Mouse (Mus musculus) hindbrain, embryonic 15.5 days (tissue): ENCODE data around the gene Anapc4. TPM values are rescaled to one million over a fixed set of nuclear protein-coding genes. Genes with fewer than 3 reads are reported as not detected.

Experiments
- ATAC-seq: fragments of 200-750 bp; cut with Nextera tagmentation; 2 replicates; pipeline ENCODE4 v1.8.0; 2017; ENCODE audit warnings: low read depth, moderate number of reproducible peaks, moderate TSS enrichment; ENCODE audit not compliant: low FRiP score
- H3K27ac ChIP-seq: fragments of 300-500 bp; sonication (generic); replicated peaks from 2 replicates; pipeline ENCODE4 v1.5.1; 2015; ENCODE audit warnings: mild to moderate bottlenecking, inconsistent platforms
- H3K27me3 ChIP-seq: fragments of 300-500 bp; sonication (generic); 2 replicates; pipeline ENCODE4 v1.6.1; 2015; ENCODE audit warnings: control low read depth, inconsistent platforms
- H3K36me3 ChIP-seq: fragments of 300-500 bp; sonication (generic); 2 replicates; pipeline ENCODE4 v1.6.1; 2015; ENCODE audit warnings: control low read depth, inconsistent platforms
- H3K4me1 ChIP-seq: fragments of 300-500 bp; sonication (generic); replicated peaks from 2 replicates; pipeline ENCODE4 v1.6.1; 2015; ENCODE audit warnings: control low read depth, inconsistent platforms
- H3K4me2 ChIP-seq: fragments of 300-500 bp; sonication (generic); 2 replicates; pipeline ENCODE4 v1.6.1; 2015; ENCODE audit warnings: moderate library complexity, mild to moderate bottlenecking, inconsistent platforms
- H3K4me3 ChIP-seq: fragments of 300-500 bp; sonication (generic); 2 replicates; pipeline ENCODE4 v1.5.1; 2015; ENCODE audit warnings: mild to moderate bottlenecking, inconsistent platforms
- H3K9ac ChIP-seq: fragments of 300-500 bp; sonication (generic); 2 replicates; pipeline ENCODE4 v1.6.1; 2015; ENCODE audit warnings: inconsistent platforms
- H3K9me3 ChIP-seq: fragments of 300-500 bp; sonication (generic); 2 replicates; pipeline ENCODE4 v1.6.1; 2016; ENCODE audit warnings: control low read depth, inconsistent platforms
- WGBS: fragments of 180-500 bp; shearing (Covaris S2); methylation state at CpG from one replicate; pipeline ENCODE4 v1.1.7; 2015; 5-methylcytosine and 5-hydroxymethylcytosine counted together
- polyA plus RNA-seq: library from polyadenylated mRNA; unstranded; fragments of >200 nt; fragmentation: Nextera tagmentation; extraction: Ambion mirVana; gene quantifications from 2 replicates; pipeline ENCODE4 v1.2.1, GENCODE M21; 2015

The Anapc4 gene
- polyA plus RNA-seq = 99.4 and 104 TPM in 2 replicates

DNA sequence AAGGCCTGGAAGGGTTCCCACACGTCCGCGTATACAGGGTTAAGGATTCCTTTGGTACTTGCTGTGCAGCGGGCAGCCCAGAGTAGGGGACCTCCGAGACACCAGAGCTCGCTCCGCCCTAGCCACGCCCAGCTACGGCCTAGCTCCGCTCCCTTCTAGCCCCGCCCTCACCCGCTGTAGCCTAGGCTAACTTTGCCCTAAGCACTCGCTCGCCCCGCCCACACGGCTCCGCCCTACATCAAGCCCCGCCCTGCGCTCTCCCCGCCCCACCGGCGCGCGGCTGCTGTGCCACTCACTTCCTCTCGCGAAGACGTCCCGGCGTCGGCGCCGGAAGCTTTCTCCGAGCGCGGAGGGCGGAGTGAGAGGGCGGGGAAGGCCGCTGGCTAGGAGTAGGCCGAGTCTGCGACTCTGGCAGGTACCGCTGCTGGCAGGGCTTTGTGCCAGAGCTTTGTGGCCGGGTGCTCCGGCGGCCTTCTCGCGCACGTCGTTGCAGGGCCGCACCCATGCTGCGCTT is at the start of gene Anapc4:
Gene Anapc4, plus strand, starts transcription at position 252 of the 514 bp plus-strand sequence.
- peak within 1 kb of the TSS; percentile 87 for H3K4me2 ChIP-seq
- peak within 1 kb of the TSS; percentile 89 for H3K4me3 ChIP-seq
- peaks cover 10% of the 10 kb centered on the region for H3K36me3 ChIP-seq
- peak within 1 kb of the TSS; percentile 96 for H3K9ac ChIP-seq
- no peaks in the 10 kb centered on the region for H3K9me3 ChIP-seq
- peaks cover 28% of the 10 kb centered on the region for H3K4me1 ChIP-seq
- peak within 1 kb of the TSS; percentile 90 for H3K27ac ChIP-seq
- peak; percentile 99 for ATAC-seq
- H3K27me3 ChIP-seq = no peaks in the 10 kb centered on the region
- under 1% methylated on average over 47 of the region's 50 CpGs for WGBS

- 90% methylated on average over 7 of the region's 7 CpGs for WGBS
- H3K36me3 ChIP-seq = no peaks in the 10 kb centered on the region; the same call in 1 of the 2 replicates
- H3K9ac ChIP-seq = no peak overlapping the region
- no peak overlapping the region for H3K27ac ChIP-seq
- no peak for ATAC-seq
- H3K4me1 ChIP-seq = 0 out of 2 replicates have a peak, but pooled peaks cover 3% of the 10 kb centered on the region
- no peaks in the 10 kb centered on the region for H3K27me3 ChIP-seq
- no peak overlapping the region for H3K4me2 ChIP-seq
- H3K4me3 ChIP-seq = no peak overlapping the region
- H3K9me3 ChIP-seq = no peaks in the 10 kb centered on the region
Observed at GRCm38 (mm10) chr5:52786556-52787322, 47.1 kb upstream of the Anapc4 start.

GRCm38 (mm10) chr5:52793230-52793629 is 40.6 kb upstream of the Anapc4 start:
- no peak overlapping the region for H3K4me2 ChIP-seq
- 95% methylated on average over 9 of the region's 9 CpGs for WGBS
- no peak for ATAC-seq
- peaks cover 20% of the 10 kb centered on the region for H3K36me3 ChIP-seq
- no peaks in the 10 kb centered on the region for H3K27me3 ChIP-seq
- H3K4me1 ChIP-seq = no peaks in the 10 kb centered on the region
- H3K27ac ChIP-seq = no peak overlapping the region
- H3K4me3 ChIP-seq = no peak overlapping the region
- no peaks in the 10 kb centered on the region for H3K9me3 ChIP-seq
- no peak overlapping the region for H3K9ac ChIP-seq

DNA sequence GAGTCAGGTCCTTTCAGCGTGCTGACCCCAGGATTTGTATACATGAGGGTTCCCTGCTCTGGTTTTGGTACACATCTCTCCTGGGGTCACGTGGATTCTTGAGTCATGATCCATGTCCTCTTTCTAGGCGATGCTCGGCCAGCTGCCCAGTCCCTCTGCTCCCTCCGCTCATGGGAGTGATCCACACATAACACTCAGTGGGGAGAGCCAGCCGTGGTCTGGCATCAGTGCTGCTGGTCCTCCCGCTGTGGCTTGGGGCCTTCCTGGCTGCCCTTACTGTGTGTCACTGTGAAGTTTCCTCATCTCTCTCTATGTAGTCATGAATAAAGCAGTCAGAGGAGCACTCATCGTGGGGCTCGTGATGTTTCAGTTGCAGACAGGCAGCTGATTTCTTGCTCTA is 39.7 kb upstream of the Anapc4 start:
- ATAC-seq = no peak
- Histone ChIP-seq H3K9me3 (no peaks in the 10 kb centered on the region), H3K4me3 (no peak overlapping the region), H3K9ac (no peak overlapping the region), H3K4me2 (no peak overlapping the region), H3K27ac (no peak overlapping the region), H3K36me3 (peaks cover 24% of the 10 kb centered on the region), H3K4me1 (no peaks in the 10 kb centered on the region), H3K27me3 (no peaks in the 10 kb centered on the region)
- WGBS = 88% methylated on average over 9 of the region's 9 CpGs

DNA sequence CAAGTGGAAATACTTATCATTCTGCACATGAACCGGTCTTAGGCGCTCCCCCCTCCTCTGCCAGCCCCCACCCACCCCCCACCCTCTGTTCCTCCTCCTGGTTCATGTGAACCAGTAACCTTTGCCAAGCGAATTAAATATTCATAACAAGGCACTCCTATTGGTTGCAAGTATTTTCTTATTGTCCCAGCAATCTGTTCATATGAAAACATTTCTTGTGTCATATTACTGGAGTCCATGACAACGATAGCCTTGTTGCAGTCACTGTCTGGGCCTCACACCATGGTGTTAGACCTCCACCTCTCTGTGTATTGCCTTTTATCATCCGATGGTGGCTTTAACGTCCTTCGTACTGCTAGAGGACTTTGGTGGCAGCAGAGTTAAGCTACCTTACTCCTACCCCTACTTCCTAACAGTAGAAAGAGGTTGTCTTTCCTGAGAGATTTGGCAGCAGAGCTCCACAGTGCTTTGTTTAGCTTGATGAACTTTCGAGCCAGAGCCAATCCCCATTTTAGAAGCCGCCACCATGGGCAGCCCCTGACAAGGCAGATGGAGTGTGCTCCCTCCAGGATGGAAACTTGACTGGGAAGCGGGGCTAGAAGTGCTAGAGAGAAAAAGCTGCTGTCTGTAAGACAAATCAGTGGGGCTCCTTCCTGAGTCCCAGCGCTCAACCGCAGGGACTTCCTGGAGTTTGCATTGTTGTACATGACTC is 34.4 kb upstream of the Anapc4 start:
- no peaks in the 10 kb centered on the region for H3K27me3 ChIP-seq
- no peak overlapping the region for H3K9ac ChIP-seq
- no peak for ATAC-seq
- no peaks in the 10 kb centered on the region for H3K4me1 ChIP-seq
- H3K4me2 ChIP-seq = no peak overlapping the region
- H3K27ac ChIP-seq = no peak overlapping the region
- H3K4me3 ChIP-seq = no peak overlapping the region
- WGBS = 88% methylated on average over 12 of the region's 12 CpGs
- peaks cover 24% of the 10 kb centered on the region for H3K36me3 ChIP-seq
- H3K9me3 ChIP-seq = no peaks in the 10 kb centered on the region

DNA sequence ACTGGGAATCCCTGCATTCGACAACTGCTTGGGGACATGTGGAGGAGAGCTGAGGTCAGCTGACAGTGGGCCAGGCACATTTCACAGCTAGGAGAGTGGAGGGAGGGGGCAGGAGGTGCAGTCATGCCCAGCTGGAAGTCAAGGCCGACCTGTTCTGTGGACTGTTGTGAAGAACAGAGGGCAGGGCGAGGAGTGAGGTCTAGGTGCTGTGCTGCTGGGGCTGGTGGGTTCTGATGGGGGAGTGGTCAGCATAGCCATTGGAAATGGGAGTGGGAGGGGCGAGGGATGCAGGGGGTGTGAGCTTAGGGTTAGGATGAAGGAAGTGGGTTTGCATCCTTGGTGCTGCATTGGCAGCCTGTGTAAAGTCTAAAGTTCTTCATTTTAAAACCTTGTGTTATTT is 28.0 kb upstream of the Anapc4 start:
- 83% methylated on average over 4 of the region's 4 CpGs for WGBS
- H3K4me1 ChIP-seq = no peaks in the 10 kb centered on the region
- H3K9ac ChIP-seq = no peak overlapping the region
- H3K9me3 ChIP-seq = no peaks in the 10 kb centered on the region
- H3K4me2 ChIP-seq = no peak overlapping the region
- 0 out of 2 replicates have a peak, but pooled peaks cover 4% of the 10 kb centered on the region for H3K36me3 ChIP-seq
- no peak overlapping the region for H3K4me3 ChIP-seq
- ATAC-seq = no peak
- no peaks in the 10 kb centered on the region for H3K27me3 ChIP-seq
- H3K27ac ChIP-seq = no peak overlapping the region

- ATAC-seq = no peak
- Histone ChIP-seq H3K4me2 (no peak overlapping the region), H3K27ac (no peak overlapping the region), H3K9ac (no peak overlapping the region), H3K9me3 (no peaks in the 10 kb centered on the region), H3K36me3 (0 out of 2 replicates have a peak, but pooled peaks cover 4% of the 10 kb centered on the region), H3K27me3 (no peaks in the 10 kb centered on the region), H3K4me1 (no peaks in the 10 kb centered on the region), H3K4me3 (no peak overlapping the region)
- WGBS = 79% methylated on average over 8 of the region's 8 CpGs
Observed at GRCm38 (mm10) chr5:52806349-52806748, 27.5 kb upstream of the Anapc4 start.

- Histone ChIP-seq H3K36me3 (0 out of 2 replicates have a peak, but pooled peaks cover 4% of the 10 kb centered on the region), H3K27ac (no peak overlapping the region), H3K9me3 (no peaks in the 10 kb centered on the region), H3K27me3 (no peaks in the 10 kb centered on the region), H3K4me1 (no peaks in the 10 kb centered on the region), H3K9ac (no peak overlapping the region), H3K4me3 (no peak overlapping the region), H3K4me2 (no peak overlapping the region)
- 89% methylated on average over 7 of the region's 7 CpGs for WGBS
- ATAC-seq = no peak
Observed at GRCm38 (mm10) chr5:52807030-52807429, 26.8 kb upstream of the Anapc4 start.

- Histone ChIP-seq H3K27ac (no peak overlapping the region), H3K4me3 (no peak overlapping the region), H3K36me3 (0 out of 2 replicates have a peak, but pooled peaks cover 4% of the 10 kb centered on the region), H3K9ac (no peak overlapping the region), H3K27me3 (no peaks in the 10 kb centered on the region), H3K4me2 (no peak overlapping the region), H3K9me3 (no peaks in the 10 kb centered on the region), H3K4me1 (no peaks in the 10 kb centered on the region)
- no peak for ATAC-seq
- 98% methylated on average over 6 of the region's 6 CpGs for WGBS
Observed at GRCm38 (mm10) chr5:52810446-52810845, 23.4 kb upstream of the Anapc4 start.

- Histone ChIP-seq H3K4me2 (no peak overlapping the region), H3K27ac (no peak overlapping the region), H3K4me3 (no peak overlapping the region), H3K27me3 (no peaks in the 10 kb centered on the region), H3K9me3 (no peaks in the 10 kb centered on the region), H3K9ac (no peak overlapping the region), H3K4me1 (no peaks in the 10 kb centered on the region), H3K36me3 (0 out of 2 replicates have a peak, but pooled peaks cover 4% of the 10 kb centered on the region)
- 94% methylated on average over 14 of the region's 14 CpGs for WGBS
- ATAC-seq = no peak
Observed at GRCm38 (mm10) chr5:52811056-52811455, 22.8 kb upstream of the Anapc4 start.

GRCm38 (mm10) chr5:52812456-52812855 is 21.4 kb upstream of the Anapc4 start:
- no peak for ATAC-seq

DNA sequence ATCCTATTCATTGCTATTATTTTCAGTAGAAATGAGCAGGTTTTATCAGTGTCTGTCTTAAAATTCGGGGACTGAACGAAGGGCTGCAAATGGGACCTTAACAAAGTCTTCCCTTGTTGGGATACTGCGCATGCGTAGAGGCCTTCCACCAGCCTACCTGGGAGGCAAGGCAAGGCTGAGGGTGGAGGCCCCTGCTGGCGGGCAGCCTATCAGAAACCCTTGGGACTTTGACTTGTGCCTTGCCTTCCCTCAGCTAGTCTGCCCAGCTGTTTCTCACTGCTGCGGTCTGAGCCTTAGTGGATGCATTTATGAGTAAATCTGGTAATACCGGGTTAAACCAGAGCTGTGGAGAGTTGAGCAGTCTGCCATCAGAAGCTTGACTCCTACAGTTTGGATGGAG is 20.5 kb upstream of the Anapc4 start:
- H3K4me2 ChIP-seq = no peak overlapping the region
- H3K27ac ChIP-seq = no peak overlapping the region
- H3K4me1 ChIP-seq = no peaks in the 10 kb centered on the region
- no peak overlapping the region for H3K9ac ChIP-seq
- no peak for ATAC-seq
- no peak overlapping the region for H3K4me3 ChIP-seq
- H3K27me3 ChIP-seq = no peaks in the 10 kb centered on the region
- 0 out of 2 replicates have a peak, but pooled peaks cover 4% of the 10 kb centered on the region for H3K36me3 ChIP-seq
- 86% methylated on average over 7 of the region's 7 CpGs for WGBS
- no peaks in the 10 kb centered on the region for H3K9me3 ChIP-seq

More at GRCm38 (mm10) chr5:52812456-52812855, 21.4 kb upstream of the Anapc4 start:
- no peaks in the 10 kb centered on the region for H3K4me1 ChIP-seq
- no peaks in the 10 kb centered on the region for H3K27me3 ChIP-seq
- no peak overlapping the region for H3K9ac ChIP-seq
- H3K36me3 ChIP-seq = 0 out of 2 replicates have a peak, but pooled peaks cover 4% of the 10 kb centered on the region
- H3K9me3 ChIP-seq = no peaks in the 10 kb centered on the region
- H3K4me3 ChIP-seq = no peak overlapping the region
- WGBS = 78% methylated on average over 10 of the region's 10 CpGs
- no peak overlapping the region for H3K27ac ChIP-seq
- H3K4me2 ChIP-seq = no peak overlapping the region
